Mouse (Mus musculus): ENCODE data around the gene Arpp21. TPM values are rescaled to one million over a fixed set of nuclear protein-coding genes. Genes with fewer than 3 reads are reported as not detected.

The Arpp21 gene
- polyA plus RNA-seq, 1 experiment: not detected

- Histone ChIP-seq H3K27ac (ENCODE audit: insufficient read depth, low read depth, low read length) (no peak overlapping the region), H3K4me1 (ENCODE audit: control insufficient read depth, insufficient read depth, low read length) (no peaks in the 10 kb centered on the region), H3K4me3 (ENCODE audit: insufficient read depth, low read length) (no peak overlapping the region)
- TF ChIP-seq POLR2A (IDR thresholded peaks at IDR 0.05; ENCODE audit: borderline replicate concordance, low read depth, low read length) (no peak), CTCF (IDR thresholded peaks at IDR 0.05; ENCODE audit: low read depth, low read length) (no peak)
Measured at GRCm38 (mm10) chr9:112215030-112215806, 20.5 kb downstream of the Arpp21 start.

GRCm38 (mm10) chr9:112213411-112214255, 22.1 kb downstream of the Arpp21 start:
- Histone ChIP-seq H3K4me3 (ENCODE audit: insufficient read depth, low read length) (no peak overlapping the region), H3K4me1 (ENCODE audit: control insufficient read depth, insufficient read depth, low read length) (no peaks in the 10 kb centered on the region), H3K27ac (ENCODE audit: insufficient read depth, low read depth, low read length) (no peak overlapping the region)
- TF ChIP-seq CTCF (IDR thresholded peaks at IDR 0.05; ENCODE audit: low read depth, low read length): no peak
- no peak for TF ChIP-seq POLR2A (IDR thresholded peaks at IDR 0.05; ENCODE audit: borderline replicate concordance, low read depth, low read length)

GRCm38 (mm10) chr9:112209803-112210202, 25.9 kb downstream of the Arpp21 start:
- Histone ChIP-seq H3K4me3 (ENCODE audit: insufficient read depth, low read length) (no peak overlapping the region), H3K27ac (ENCODE audit: insufficient read depth, low read depth, low read length) (no peak overlapping the region), H3K4me1 (ENCODE audit: control insufficient read depth, insufficient read depth, low read length) (no peaks in the 10 kb centered on the region)
- TF ChIP-seq CTCF (IDR thresholded peaks at IDR 0.05; ENCODE audit: low read depth, low read length): no peak
- no peak for TF ChIP-seq POLR2A (IDR thresholded peaks at IDR 0.05; ENCODE audit: borderline replicate concordance, low read depth, low read length)

- no peaks in the 10 kb centered on the region for H3K4me1 ChIP-seq (ENCODE audit: control insufficient read depth, insufficient read depth, low read length)
- H3K27ac ChIP-seq (ENCODE audit: insufficient read depth, low read depth, low read length): no peak overlapping the region
- TF ChIP-seq CTCF (IDR thresholded peaks at IDR 0.05; ENCODE audit: low read depth, low read length) (no peak), POLR2A (IDR thresholded peaks at IDR 0.05; ENCODE audit: borderline replicate concordance, low read depth, low read length) (no peak)
- H3K4me3 ChIP-seq (ENCODE audit: insufficient read depth, low read length): no peak overlapping the region
Measured at GRCm38 (mm10) chr9:112207767-112208166, 28.0 kb downstream of the Arpp21 start.

GRCm38 (mm10) chr9:112198296-112198695, 37.4 kb downstream of the Arpp21 start:
- no peaks in the 10 kb centered on the region for H3K4me1 ChIP-seq (ENCODE audit: control insufficient read depth, insufficient read depth, low read length)
- no peak for TF ChIP-seq POLR2A (IDR thresholded peaks at IDR 0.05; ENCODE audit: borderline replicate concordance, low read depth, low read length)
- no peak for TF ChIP-seq CTCF (IDR thresholded peaks at IDR 0.05; ENCODE audit: low read depth, low read length)
- H3K27ac ChIP-seq (ENCODE audit: insufficient read depth, low read depth, low read length): no peak overlapping the region
- H3K4me3 ChIP-seq (ENCODE audit: insufficient read depth, low read length): no peak overlapping the region

- no peaks in the 10 kb centered on the region for H3K4me1 ChIP-seq (ENCODE audit: control insufficient read depth, insufficient read depth, low read length)
- no peak overlapping the region for H3K27ac ChIP-seq (ENCODE audit: insufficient read depth, low read depth, low read length)
- H3K4me3 ChIP-seq (ENCODE audit: insufficient read depth, low read length): no peak overlapping the region
- no peak for TF ChIP-seq POLR2A (IDR thresholded peaks at IDR 0.05; ENCODE audit: borderline replicate concordance, low read depth, low read length)
- TF ChIP-seq CTCF (IDR thresholded peaks at IDR 0.05; ENCODE audit: low read depth, low read length): no peak
Measured at GRCm38 (mm10) chr9:112194049-112194448, 41.7 kb downstream of the Arpp21 start.

GRCm38 (mm10) chr9:112189394-112189793, 46.3 kb downstream of the Arpp21 start:
- no peak overlapping the region for H3K4me3 ChIP-seq (ENCODE audit: insufficient read depth, low read length)
- H3K4me1 ChIP-seq (ENCODE audit: control insufficient read depth, insufficient read depth, low read length): no peaks in the 10 kb centered on the region
- TF ChIP-seq CTCF (IDR thresholded peaks at IDR 0.05; ENCODE audit: low read depth, low read length) (no peak), POLR2A (IDR thresholded peaks at IDR 0.05; ENCODE audit: borderline replicate concordance, low read depth, low read length) (no peak)
- no peak overlapping the region for H3K27ac ChIP-seq (ENCODE audit: insufficient read depth, low read depth, low read length)

GRCm38 (mm10) chr9:112188358-112188893, 47.3 kb downstream of the Arpp21 start:
- no peak for TF ChIP-seq CTCF (IDR thresholded peaks at IDR 0.05; ENCODE audit: low read depth, low read length)
- TF ChIP-seq POLR2A (IDR thresholded peaks at IDR 0.05; ENCODE audit: borderline replicate concordance, low read depth, low read length): no peak
- Histone ChIP-seq H3K4me3 (ENCODE audit: insufficient read depth, low read length) (no peak overlapping the region), H3K4me1 (ENCODE audit: control insufficient read depth, insufficient read depth, low read length) (no peaks in the 10 kb centered on the region), H3K27ac (ENCODE audit: insufficient read depth, low read depth, low read length) (no peak overlapping the region)

GRCm38 (mm10) chr9:112187667-112188066, 48.1 kb downstream of the Arpp21 start:
- Histone ChIP-seq H3K4me1 (ENCODE audit: control insufficient read depth, insufficient read depth, low read length) (no peaks in the 10 kb centered on the region), H3K4me3 (ENCODE audit: insufficient read depth, low read length) (no peak overlapping the region)

More at GRCm38 (mm10) chr9:112187667-112188066, 48.1 kb downstream of the Arpp21 start:
- TF ChIP-seq CTCF (IDR thresholded peaks at IDR 0.05; ENCODE audit: low read depth, low read length): no peak
- no peak for TF ChIP-seq POLR2A (IDR thresholded peaks at IDR 0.05; ENCODE audit: borderline replicate concordance, low read depth, low read length)
- H3K27ac ChIP-seq (ENCODE audit: insufficient read depth, low read depth, low read length): no peak overlapping the region
